Mouse (Mus musculus) forebrain, embryonic 13.5 days (tissue): ENCODE measurements around the gene Fasn. TPM values are rescaled to one million over a fixed set of nuclear protein-coding genes. Genes with fewer than 3 reads are reported as not detected.
"Not testable (repeated sequence)": the region's sequence is repeated elsewhere in the genome, so short reads cannot be mapped to it uniquely, and the experiment has no call there.

Experiments
- ATAC-seq: fragments of 200-750 bp; cut with Nextera tagmentation; 2 replicates; pipeline ENCODE4 v1.8.0; 2017
- H3K27ac ChIP-seq: fragments of 300-500 bp; sonication (generic); 2 replicates; pipeline ENCODE4 v1.5.1; 2015; ENCODE audit warnings: inconsistent platforms, mild to moderate bottlenecking, moderate library complexity
- H3K27me3 ChIP-seq: fragments of 300-500 bp; sonication (generic); 2 replicates; pipeline ENCODE4 v1.6.1; 2015; ENCODE audit warnings: mild to moderate bottlenecking, inconsistent platforms
- H3K36me3 ChIP-seq: fragments of 300-500 bp; sonication (generic); 2 replicates; pipeline ENCODE4 v1.6.1; 2015; ENCODE audit warnings: mild to moderate bottlenecking, inconsistent platforms; ENCODE audit not compliant: poor library complexity, severe bottlenecking
- H3K4me1 ChIP-seq: fragments of 300-500 bp; sonication (generic); 2 replicates; pipeline ENCODE4 v1.6.1; 2015; ENCODE audit warnings: inconsistent platforms
- H3K4me2 ChIP-seq: fragments of 300-500 bp; sonication (generic); 2 replicates; pipeline ENCODE4 v1.6.1; 2015; ENCODE audit warnings: inconsistent platforms, mild to moderate bottlenecking, moderate library complexity
- H3K4me3 ChIP-seq: fragments of 300-500 bp; sonication (generic); 2 replicates; pipeline ENCODE4 v1.5.1; 2015; ENCODE audit warnings: mild to moderate bottlenecking, inconsistent platforms
- H3K9ac ChIP-seq: fragments of 300-500 bp; sonication (generic); 2 replicates; pipeline ENCODE4 v1.6.1; 2015; ENCODE audit warnings: mild to moderate bottlenecking, inconsistent platforms
- H3K9me3 ChIP-seq: fragments of 300-500 bp; sonication (generic); replicated peaks from 2 replicates; pipeline ENCODE4 v1.6.1; 2016; ENCODE audit warnings: inconsistent platforms
- WGBS: fragments of 180-500 bp; shearing (Covaris S2); methylation state at CpG from one replicate; pipeline ENCODE4 v1.1.7; 2015; 5-methylcytosine and 5-hydroxymethylcytosine counted together
- polyA plus RNA-seq: library from polyadenylated mRNA; unstranded; fragments of >200 nt; fragmentation: Nextera tagmentation; extraction: Ambion mirVana; gene quantifications from 2 replicates; pipeline ENCODE4 v1.2.1, GENCODE M21; 2015

Gene Fasn
- polyA plus RNA-seq, 1 experiment from 2014 or later: 61.4 TPM

- Histone ChIP-seq H3K9ac (no peak overlapping the region), H3K9me3 (no peaks in the 10 kb centered on the region), H3K4me3 (no peak overlapping the region), H3K4me2 (no peak overlapping the region), H3K4me1 (no peaks in the 10 kb centered on the region), H3K27ac (no peak overlapping the region), H3K36me3 (peaks cover 3% of the 10 kb centered on the region; the same call in 1 of the 2 replicates), H3K27me3 (no peaks in the 10 kb centered on the region)
- WGBS: 90% methylated on average over 9 of the region's 9 CpGs
- ATAC-seq: no peak
Measured at GRCm38 (mm10) chr11:120846725-120847475, 22.6 kb upstream of the Fasn start.

- H3K4me2 ChIP-seq: no peak overlapping the region
- H3K9ac ChIP-seq: no peak overlapping the region
- no peak overlapping the region for H3K27ac ChIP-seq
- H3K9me3 ChIP-seq: no peaks in the 10 kb centered on the region
- H3K27me3 ChIP-seq: no peaks in the 10 kb centered on the region
- H3K4me3 ChIP-seq: no peak overlapping the region
- H3K36me3 ChIP-seq: no peaks in the 10 kb centered on the region; the same call in 1 of the 2 replicates
- ATAC-seq: no peak
- H3K4me1 ChIP-seq: no peaks in the 10 kb centered on the region
- 89% methylated on average over 4 of the region's 4 CpGs for WGBS
Measured at GRCm38 (mm10) chr11:120844329-120844728, 20.0 kb upstream of the Fasn start.

- no peaks in the 10 kb centered on the region for H3K27me3 ChIP-seq
- H3K4me3 ChIP-seq: no peak overlapping the region
- no peak overlapping the region for H3K9ac ChIP-seq
- H3K27ac ChIP-seq: peak overlapping the region; percentile 86
- peak; percentile 74; the same call in 1 of the 2 replicates for ATAC-seq
- no peaks in the 10 kb centered on the region for H3K9me3 ChIP-seq
- peak overlapping the region; percentile 10; the same call in 1 of the 2 replicates for H3K4me2 ChIP-seq
- peaks cover 16% of the 10 kb centered on the region for H3K4me1 ChIP-seq
- WGBS: 9% methylated on average over 8 of the region's 8 CpGs
- H3K36me3 ChIP-seq: no peaks in the 10 kb centered on the region
Measured at GRCm38 (mm10) chr11:120833555-120834280, 9.4 kb upstream of the Fasn start.

- H3K4me2 ChIP-seq, ATAC-seq, H3K36me3 ChIP-seq, H3K4me3 ChIP-seq, H3K27me3 ChIP-seq, H3K9me3 ChIP-seq: not testable (repeated sequence)
- Histone ChIP-seq H3K27ac (peak overlapping the region; percentile 86), H3K4me1 (peaks cover 16% of the 10 kb centered on the region), H3K9ac (0 out of 2 replicates have a peak overlapping the region, but pooled peaks have one; percentile 2)
- 83% methylated on average over 5 of the region's 5 CpGs for WGBS
Measured at GRCm38 (mm10) chr11:120832962-120833361, 8.6 kb upstream of the Fasn start.

GRCm38 (mm10) chr11:120831659-120832440 lies 7.5 kb upstream of the Fasn start:
- 57% methylated on average over 3 of the region's 3 CpGs for WGBS
- Histone ChIP-seq H3K4me2 (no peak overlapping the region), H3K27me3 (no peaks in the 10 kb centered on the region), H3K36me3 (no peaks in the 10 kb centered on the region), H3K4me1 (peaks cover 16% of the 10 kb centered on the region), H3K9me3 (no peaks in the 10 kb centered on the region), H3K27ac (peak overlapping the region; percentile 40; the same call in 1 of the 2 replicates), H3K4me3 (no peak overlapping the region), H3K9ac (no peak overlapping the region)
- no peak for ATAC-seq

GRCm38 (mm10) chr11:120830686-120831085 lies 6.3 kb upstream of the Fasn start:
- Histone ChIP-seq H3K4me2 (no peak overlapping the region), H3K9me3 (no peaks in the 10 kb centered on the region), H3K4me3 (no peak overlapping the region), H3K9ac (no peak overlapping the region), H3K4me1 (peaks cover 25% of the 10 kb centered on the region), H3K36me3 (no peaks in the 10 kb centered on the region), H3K27ac (no peak overlapping the region), H3K27me3 (no peaks in the 10 kb centered on the region)
- ATAC-seq: no peak
- WGBS: 91% methylated on average over 12 of the region's 12 CpGs

- WGBS: 88% methylated on average over 10 of the region's 10 CpGs
- H3K4me3 ChIP-seq: no peak overlapping the region
- no peaks in the 10 kb centered on the region for H3K9me3 ChIP-seq
- H3K4me2 ChIP-seq: no peak overlapping the region
- H3K36me3 ChIP-seq: no peaks in the 10 kb centered on the region
- H3K9ac ChIP-seq: no peak overlapping the region
- no peak for ATAC-seq
- no peak overlapping the region for H3K27ac ChIP-seq
- peaks cover 32% of the 10 kb centered on the region for H3K4me1 ChIP-seq
- no peaks in the 10 kb centered on the region for H3K27me3 ChIP-seq
Measured at GRCm38 (mm10) chr11:120829757-120830532, 5.6 kb upstream of the Fasn start.

- no peaks in the 10 kb centered on the region for H3K27me3 ChIP-seq
- peaks cover 20% of the 10 kb centered on the region for H3K4me1 ChIP-seq
- H3K4me2 ChIP-seq: no peak overlapping the region
- H3K27ac ChIP-seq: no peak overlapping the region
- WGBS: 77% methylated on average over 4 of the region's 4 CpGs
- ATAC-seq: no peak
- no peak overlapping the region for H3K4me3 ChIP-seq
- H3K36me3 ChIP-seq: no peaks in the 10 kb centered on the region
- no peak overlapping the region for H3K9ac ChIP-seq
- H3K9me3 ChIP-seq: no peaks in the 10 kb centered on the region
Measured at GRCm38 (mm10) chr11:120828416-120828815, 4.1 kb upstream of the Fasn start.

- Histone ChIP-seq H3K36me3 (peaks cover 12% of the 10 kb centered on the region), H3K9me3 (no peaks in the 10 kb centered on the region), H3K27me3 (no peaks in the 10 kb centered on the region), H3K4me3 (no peak overlapping the region), H3K4me1 (peaks cover 39% of the 10 kb centered on the region), H3K27ac (peak overlapping the region; percentile 99), H3K9ac (peak overlapping the region; percentile 96; the same call in 1 of the 2 replicates), H3K4me2 (no peak overlapping the region)
- 88% methylated on average over 8 of the region's 8 CpGs for WGBS
- ATAC-seq: no peak
Measured at GRCm38 (mm10) chr11:120826016-120826953, 1.9 kb upstream of the Fasn start.

- Histone ChIP-seq H3K4me1 (peaks cover 44% of the 10 kb centered on the region), H3K9me3 (no peaks in the 10 kb centered on the region), H3K9ac (peak overlapping the region; percentile 96), H3K27ac (peak overlapping the region; percentile 99), H3K36me3 (peaks cover 21% of the 10 kb centered on the region), H3K4me3 (peak overlapping the region; percentile 88), H3K4me2 (peak overlapping the region; percentile 94), H3K27me3 (no peaks in the 10 kb centered on the region)
- 49% methylated on average over 4 of the region's 4 CpGs for WGBS
- no peak for ATAC-seq
Measured at GRCm38 (mm10) chr11:120825289-120825863, 1.0 kb upstream of the Fasn start.
